ENCODE assay signal across 15 mouse cellular contexts in genomic region chr10:61025061-61025460, GRCm38 (mm10).
"Had no signal": no experiment of that assay in that cellular context is flagged by ENCODE, and none has a peak within 500 bp of the region (broad histone marks: within the 10 kb centered on the region; RNA-seq: fewer than 3 reads in every experiment).

No protein-coding gene starts in this region.

- H3K27me3 ChIP-seq: liver, embryonic 15.5 days; neural tube, embryonic 13.5 days had no signal

- H3K4me2 ChIP-seq: kidney, embryonic 15.5 days; liver, embryonic 11.5 days; liver, embryonic 15.5 days; lung, embryonic 14.5 days; neural tube, embryonic 13.5 days had no signal

- ATAC-seq: midbrain, embryonic 16.5 days had no signal

- H3K36me3 ChIP-seq: kidney, embryonic 15.5 days; limb, embryonic 10.5 days; liver, embryonic 15.5 days; midbrain, embryonic 10.5 days; neural tube, embryonic 13.5 days had no signal

- H3K4me1 ChIP-seq: kidney, embryonic 15.5 days; limb, embryonic 10.5 days; liver, embryonic 15.5 days; midbrain, embryonic 10.5 days; neural tube, embryonic 13.5 days had no signal

- H3K9ac ChIP-seq: kidney, embryonic 15.5 days; liver, embryonic 15.5 days; lung, embryonic 14.5 days; neural tube, embryonic 13.5 days had no signal

- H3K9me3 ChIP-seq: kidney, embryonic 15.5 days; limb, embryonic 10.5 days; liver, embryonic 15.5 days; midbrain, embryonic 10.5 days; neural tube, embryonic 13.5 days had no signal

- H3K27ac ChIP-seq: kidney, embryonic 15.5 days; left cerebral cortex, adult 2 months; limb, embryonic 10.5 days; liver, embryonic 15.5 days; midbrain, embryonic 10.5 days; neural tube, embryonic 13.5 days; stomach, postnatal 0 days had no signal

- H3K4me3 ChIP-seq: kidney, embryonic 15.5 days; left cerebral cortex, adult 2 months; limb, embryonic 10.5 days; liver, embryonic 15.5 days; midbrain, embryonic 10.5 days; neural tube, embryonic 13.5 days had no signal

- DNase-seq: kidney, postnatal 14 days; lung, embryonic 14.5 days; lung, postnatal 10 days; lung, postnatal 4 days; thymus, adult 18-20 months; thymus, postnatal 14 days had no signal
